Mouse (Mus musculus) cerebellum, adult 2 months (tissue): ENCODE results near the gene Arl6. TPM values are rescaled to one million over a fixed set of nuclear protein-coding genes. Genes with fewer than 3 reads are reported as not detected.

ENCODE experiments used
- DNase-seq, 2 experiments: peaks; one replicate each; pipeline ENCODE4 v3.0.0; 2021
- H3K27ac ChIP-seq: fragments of 200-500 bp; 2 replicates; pipeline ENCODE4 v1.5.1; 2012; ENCODE audit warnings: low read length, control low read depth, inconsistent platforms; ENCODE audit not compliant: insufficient read depth
- H3K27me3 ChIP-seq: fragments of 200-500 bp; 2 replicates; pipeline ENCODE4 v1.6.1; 2012; ENCODE audit warnings: inconsistent platforms, mild to moderate bottlenecking, low read length, moderate library complexity; ENCODE audit not compliant: control insufficient read depth, insufficient read depth
- H3K4me1 ChIP-seq: fragments of 200-500 bp; 2 replicates; pipeline ENCODE4 v1.6.1; 2011; ENCODE audit warnings: low read length; ENCODE audit not compliant: control insufficient read depth, insufficient read depth
- H3K4me3 ChIP-seq: fragments of 200-500 bp; replicated peaks from 2 replicates; pipeline ENCODE3; 2011; ENCODE audit warnings: mild to moderate bottlenecking, low read depth, low read length, control low read depth; ENCODE audit not compliant: insufficient read depth
- CTCF ChIP-seq: fragments of 200-500 bp; IDR thresholded peaks from 2 replicates; pipeline ENCODE4 v1.5.1; 2011; ENCODE audit warnings: low read depth, mild to moderate bottlenecking, control low read depth, low read length, moderate library complexity, borderline replicate concordance; ENCODE audit not compliant: insufficient read depth
- POLR2A ChIP-seq: fragments of 200-500 bp; IDR thresholded peaks from 2 replicates; pipeline ENCODE4 v1.6.1; 2011; ENCODE audit warnings: low read length, control low read depth, borderline replicate concordance; ENCODE audit not compliant: insufficient read depth
- WGBS: fragments of 180-500 bp; shearing (Covaris S2); methylation state at CpG from one replicate; pipeline ENCODE4 v1.1.7; 2018; 5-methylcytosine and 5-hydroxymethylcytosine counted together
- polyA plus RNA-seq: library from polyadenylated mRNA; depleted of rRNA; stranded (reverse); fragments of >200 nt; gene quantifications from 2 replicates; pipeline ENCODE4 v1.2.3, GENCODE M21; 2012

Arl6 gene
- polyA plus RNA-seq, 1 experiment, result 25.0 TPM

- no peak overlapping the region; the same call in 1 of the 2 replicates for H3K27ac ChIP-seq
- no peaks in the 10 kb centered on the region for H3K4me1 ChIP-seq
- no peak for TF ChIP-seq POLR2A
- no peak for TF ChIP-seq CTCF
- no peaks in the 10 kb centered on the region for H3K27me3 ChIP-seq
- no peak for DNase-seq
- WGBS, result 62% methylated on average over 4 of the region's 4 CpGs
- H3K4me3 ChIP-seq, result no peak overlapping the region
Measured at GRCm38 (mm10) chr16:59598997-59599396, 40.2 kb downstream of the Arl6 start.

GRCm38 (mm10) chr16:59597256-59597655 lies 41.9 kb downstream of the Arl6 start:
- Histone ChIP-seq H3K27ac (no peak overlapping the region), H3K4me1 (no peaks in the 10 kb centered on the region), H3K27me3 (no peaks in the 10 kb centered on the region), H3K4me3 (no peak overlapping the region)
- no peak for DNase-seq
- WGBS, result 97% methylated on average over 6 of the region's 6 CpGs
- TF ChIP-seq CTCF (no peak), POLR2A (no peak)

- no peaks in the 10 kb centered on the region for H3K4me1 ChIP-seq
- no peaks in the 10 kb centered on the region for H3K27me3 ChIP-seq
- no peak overlapping the region for H3K27ac ChIP-seq
- H3K4me3 ChIP-seq, result no peak overlapping the region
- WGBS, result 38% methylated on average over 3 of the region's 3 CpGs
- DNase-seq, result no peak
- TF ChIP-seq POLR2A (no peak), CTCF (no peak)
Measured at GRCm38 (mm10) chr16:59594714-59595113, 44.5 kb downstream of the Arl6 start.

DNA sequence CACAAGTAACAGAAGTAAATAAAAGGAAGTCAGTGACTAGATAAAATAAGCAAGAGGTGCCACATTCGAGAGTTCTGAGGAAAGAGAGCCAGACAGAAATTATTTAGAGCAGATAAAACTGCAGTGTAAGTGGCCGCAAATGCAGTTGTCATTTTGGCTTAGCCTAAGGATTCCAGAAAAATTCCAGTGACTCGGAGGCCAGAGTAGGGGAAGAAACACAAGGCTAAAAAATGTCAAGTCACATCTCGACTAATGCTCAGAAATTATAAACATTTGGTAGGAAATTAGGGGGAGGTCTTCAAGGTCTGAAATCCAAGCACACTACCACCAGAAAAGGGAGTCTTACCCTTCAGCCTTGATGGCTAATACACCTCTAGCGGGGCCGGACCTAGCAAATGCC lies 48.4 kb downstream of the Arl6 start:
- 76% methylated on average over 6 of the region's 6 CpGs for WGBS
- DNase-seq, result no peak
- Histone ChIP-seq H3K27me3 (no peaks in the 10 kb centered on the region), H3K4me3 (no peak overlapping the region), H3K27ac (no peak overlapping the region), H3K4me1 (no peaks in the 10 kb centered on the region)
- TF ChIP-seq POLR2A (no peak), CTCF (no peak)

DNA sequence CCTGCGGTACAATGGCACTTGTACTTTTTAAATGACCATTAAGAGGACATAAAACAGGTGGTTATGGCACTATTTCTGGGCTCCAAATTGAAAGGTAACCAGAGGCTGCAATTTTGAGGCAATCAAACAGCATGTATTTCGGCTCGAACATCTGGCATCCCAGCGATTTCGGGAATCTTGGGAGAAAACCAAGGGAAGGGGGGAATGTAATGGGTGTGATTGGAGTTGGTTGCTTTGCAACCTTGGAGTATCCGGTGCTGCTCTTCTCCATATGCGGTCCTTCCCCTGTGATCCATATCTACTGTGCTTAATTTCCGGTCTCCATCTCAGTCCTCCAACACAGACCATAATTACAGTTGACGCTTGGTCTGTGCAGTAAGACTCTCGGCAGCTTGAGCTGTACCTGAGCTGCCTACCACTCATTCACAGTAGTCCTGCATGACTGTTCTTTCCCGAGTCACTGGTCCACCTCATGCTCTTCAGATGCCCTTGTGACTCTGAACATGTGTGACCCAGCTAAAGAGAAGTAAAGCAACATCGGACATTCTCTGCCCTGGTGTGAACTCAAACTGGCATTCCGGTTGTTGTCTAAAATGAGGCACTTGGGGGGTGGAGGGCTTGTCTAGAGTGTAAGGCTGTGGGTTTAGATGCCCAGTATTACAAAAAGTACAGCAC lies 50.7 kb downstream of the Arl6 start:
- H3K4me3 ChIP-seq, result no peak overlapping the region
- H3K4me1 ChIP-seq, result no peaks in the 10 kb centered on the region
- H3K27me3 ChIP-seq, result no peaks in the 10 kb centered on the region
- 97% methylated on average over 13 of the region's 13 CpGs for WGBS
- DNase-seq, result no peak
- no peak for TF ChIP-seq POLR2A
- no peak for TF ChIP-seq CTCF
- H3K27ac ChIP-seq, result no peak overlapping the region

DNA sequence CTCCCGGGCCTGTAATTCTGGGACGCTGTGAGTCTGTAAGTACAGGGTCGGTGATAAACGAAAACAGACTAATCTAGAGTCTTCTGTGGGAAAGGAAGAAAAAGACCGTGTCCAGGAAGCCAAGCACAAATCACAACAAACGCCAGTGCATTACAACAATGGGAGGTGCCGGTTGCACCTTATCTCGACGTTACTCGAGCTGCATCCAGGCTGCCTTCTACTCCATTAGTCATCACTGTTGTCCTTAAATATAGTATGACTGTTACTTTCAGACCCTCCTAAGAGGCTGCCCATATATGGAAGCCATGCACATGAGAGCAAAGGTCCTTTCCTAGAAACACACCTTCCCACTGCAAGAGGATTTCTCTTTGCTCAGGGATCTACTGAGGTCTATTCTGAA lies 51.4 kb downstream of the Arl6 start:
- TF ChIP-seq POLR2A (no peak), CTCF (no peak)
- DNase-seq, result no peak
- Histone ChIP-seq H3K4me3 (no peak overlapping the region), H3K4me1 (no peaks in the 10 kb centered on the region), H3K27ac (no peak overlapping the region), H3K27me3 (no peaks in the 10 kb centered on the region)
- WGBS, result 96% methylated on average over 10 of the region's 10 CpGs

- TF ChIP-seq CTCF (no peak), POLR2A (no peak)
- Histone ChIP-seq H3K4me1 (no peaks in the 10 kb centered on the region), H3K27ac (no peak overlapping the region), H3K27me3 (no peaks in the 10 kb centered on the region), H3K4me3 (no peak overlapping the region)
- DNase-seq, result no peak
- WGBS, result 91% methylated on average over 8 of the region's 8 CpGs
Measured at GRCm38 (mm10) chr16:59586911-59587310, 52.3 kb downstream of the Arl6 start.

- Histone ChIP-seq H3K4me1 (no peaks in the 10 kb centered on the region), H3K4me3 (no peak overlapping the region), H3K27me3 (no peaks in the 10 kb centered on the region), H3K27ac (no peak overlapping the region)
- TF ChIP-seq CTCF, result no peak
- no peak for TF ChIP-seq POLR2A
- WGBS, result 57% methylated on average over 6 of the region's 6 CpGs
- no peak for DNase-seq
Measured at GRCm38 (mm10) chr16:59586276-59586675, 52.9 kb downstream of the Arl6 start.
